Mouse (Mus musculus) cerebellum, adult 8-10 months (tissue): ENCODE results near the gene Mark3.

Experiments used
- DNase-seq: peaks from one replicate; pipeline ENCODE4 v3.0.0; 2022

Gene Mark3

GRCm38 (mm10) chr12:111704609-111705008 lies 130.3 kb downstream of the Mark3 start:
- no peak for DNase-seq

DNA sequence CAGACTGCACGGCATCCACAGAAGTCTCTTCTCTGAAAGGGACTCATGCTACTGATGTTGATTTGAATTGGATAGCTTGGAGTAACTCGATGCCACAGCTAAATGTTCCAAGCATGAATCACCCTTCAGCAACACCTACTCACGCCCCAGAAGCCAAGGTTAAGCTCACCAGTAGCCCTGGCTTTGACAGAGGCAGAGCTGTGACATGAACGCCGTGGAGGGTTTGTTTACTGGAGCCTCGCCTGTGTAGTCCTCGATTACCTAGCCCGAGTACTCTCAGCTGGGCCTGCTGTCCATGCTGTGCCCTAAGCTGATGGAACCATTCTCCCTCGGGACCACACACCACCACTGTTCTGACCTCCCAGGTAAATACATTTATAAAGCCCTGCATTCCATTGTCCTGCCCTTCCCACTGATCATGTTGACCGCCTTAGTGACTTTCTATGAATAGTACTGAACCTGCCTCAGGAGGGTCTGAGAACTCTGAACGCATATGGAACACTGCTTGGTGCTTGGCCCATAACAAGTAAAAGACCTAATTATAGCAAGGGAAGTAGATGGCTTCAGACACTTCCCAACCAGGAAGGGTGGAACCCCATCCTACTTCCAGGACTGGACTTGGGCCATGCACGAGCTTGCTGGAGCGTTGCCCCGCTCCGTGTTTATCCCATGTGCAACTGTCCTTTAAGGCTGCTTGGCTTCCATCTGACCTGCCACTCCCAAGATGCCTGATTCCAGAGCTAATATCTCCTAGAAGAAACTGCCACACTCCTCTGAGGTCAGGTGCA lies 131.1 kb downstream of the Mark3 start:
- DNase-seq = no peak
